Mouse (Mus musculus) midbrain, embryonic 12.5 days (tissue): ENCODE measurements at regions not wholly inside any gene's neighbourhood (a gene's known extent, or its start where the extent isn't known, plus 50 kb on each side); places are given as distances from the start of the nearest gene placed in this dataset.
"Not testable (repeated sequence)": the region's sequence is repeated elsewhere in the genome, so short reads cannot be mapped to it uniquely, and the experiment has no call there.

ENCODE experiments used
- ATAC-seq: fragments of 200-750 bp; cut with Nextera tagmentation; 2 replicates; pipeline ENCODE4 v1.8.0; 2017; ENCODE audit warnings: low read depth, moderate TSS enrichment, moderate library complexity; ENCODE audit not compliant: low FRiP score
- H3K27ac ChIP-seq: fragments of 300-500 bp; sonication (generic); replicated peaks from 2 replicates; pipeline ENCODE4 v1.5.1; 2016; ENCODE audit warnings: mild to moderate bottlenecking
- H3K27me3 ChIP-seq: fragments of 300-500 bp; sonication (generic); 2 replicates; pipeline ENCODE4 v1.6.1; 2016; ENCODE audit warnings: mild to moderate bottlenecking
- H3K36me3 ChIP-seq: fragments of 300-500 bp; sonication (generic); 2 replicates; pipeline ENCODE4 v1.6.1; 2016
- H3K4me1 ChIP-seq: fragments of 300-500 bp; sonication (generic); 2 replicates; pipeline ENCODE4 v1.6.1; 2016
- H3K4me2 ChIP-seq: fragments of 300-500 bp; sonication (generic); replicated peaks from 2 replicates; pipeline ENCODE4 v1.6.1; 2016; ENCODE audit warnings: mild to moderate bottlenecking, moderate library complexity
- H3K4me3 ChIP-seq: fragments of 300-500 bp; sonication (generic); 2 replicates; pipeline ENCODE4 v1.5.1; 2016; ENCODE audit warnings: mild to moderate bottlenecking
- H3K9ac ChIP-seq: fragments of 300-500 bp; sonication (generic); replicated peaks from 2 replicates; pipeline ENCODE4 v1.6.1; 2016; ENCODE audit warnings: mild to moderate bottlenecking, moderate library complexity
- H3K9me3 ChIP-seq: fragments of 300-500 bp; sonication (generic); 2 replicates; pipeline ENCODE4 v1.6.1; 2016; ENCODE audit warnings: mild to moderate bottlenecking
- WGBS: fragments of 180-500 bp; shearing (Covaris S2); methylation state at CpG from one replicate; pipeline ENCODE4 v1.1.7; 2016; 5-methylcytosine and 5-hydroxymethylcytosine counted together

- Histone ChIP-seq H3K27ac (no peak overlapping the region), H3K4me1 (no peaks in the 10 kb centered on the region), H3K27me3 (no peaks in the 10 kb centered on the region), H3K4me3 (no peak overlapping the region), H3K9me3 (no peaks in the 10 kb centered on the region), H3K36me3 (no peaks in the 10 kb centered on the region), H3K9ac (no peak overlapping the region), H3K4me2 (no peak overlapping the region)
- 69% methylated on average over 6 of the region's 6 CpGs for WGBS
- ATAC-seq, result peak; percentile 73
Observed at GRCm38 (mm10) chrX:19903962-19904930, 155.1 kb upstream of the Chst7 start.

DNA sequence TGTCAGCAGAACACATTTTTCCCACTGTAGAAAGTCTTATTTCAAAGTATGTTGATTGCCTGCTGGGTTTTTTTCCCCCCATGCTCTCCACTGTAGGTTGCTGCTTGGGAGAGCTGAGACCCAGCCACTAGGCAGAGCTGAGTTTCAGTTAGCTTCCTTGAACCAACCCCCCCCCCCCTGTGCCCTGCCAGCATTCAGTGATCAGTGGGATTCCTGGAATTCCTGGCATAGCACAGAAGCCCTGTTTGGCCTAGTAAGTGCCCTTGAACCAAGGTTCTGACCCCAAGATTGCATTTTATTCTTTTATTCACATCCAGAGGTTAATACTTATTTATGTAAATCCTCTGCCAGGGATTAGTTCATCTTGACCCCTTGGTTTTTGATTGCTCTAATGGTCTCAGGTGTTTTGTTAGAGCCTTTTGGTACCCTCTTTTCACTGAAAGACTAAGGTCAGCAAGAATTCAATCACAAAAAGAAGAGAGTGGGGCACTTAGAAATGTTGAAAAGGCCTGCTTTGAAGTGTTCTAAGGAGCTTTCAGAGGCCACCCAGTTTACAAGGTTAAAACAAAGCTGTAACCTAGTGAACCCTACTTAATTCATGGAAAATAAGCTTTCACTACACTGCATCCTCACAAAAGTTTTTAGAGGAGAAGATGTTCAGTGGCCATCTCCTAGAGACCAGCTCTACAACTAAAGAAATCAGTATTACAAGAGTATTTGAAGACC lies 152.6 kb upstream of the Chst7 start:
- Histone ChIP-seq H3K27me3 (no peaks in the 10 kb centered on the region), H3K9ac (no peak overlapping the region), H3K4me2 (no peak overlapping the region), H3K4me1 (no peaks in the 10 kb centered on the region), H3K4me3 (no peak overlapping the region), H3K36me3 (no peaks in the 10 kb centered on the region), H3K27ac (no peak overlapping the region), H3K9me3 (no peaks in the 10 kb centered on the region)
- ATAC-seq, result no peak

DNA sequence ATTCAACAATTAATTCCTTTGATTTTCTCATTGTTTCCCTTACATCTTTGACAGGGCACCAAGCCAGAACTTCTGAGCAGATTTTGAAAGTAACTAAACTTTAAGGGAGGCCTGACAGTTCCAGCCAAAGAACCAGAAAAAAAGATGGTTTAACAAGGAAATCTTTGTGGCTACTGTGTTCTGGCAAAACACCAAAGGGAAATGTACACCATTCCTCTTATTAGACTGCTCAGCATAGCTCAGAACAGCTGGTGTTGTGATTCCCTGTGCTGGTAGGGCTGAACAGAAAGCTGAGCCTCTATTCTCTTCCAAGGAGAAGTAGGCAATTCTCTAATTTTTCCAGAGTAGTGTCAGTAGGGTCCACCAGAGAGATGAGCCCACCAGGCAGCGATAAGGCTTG lies 142.4 kb upstream of the Chst7 start:
- Histone ChIP-seq H3K4me1 (no peaks in the 10 kb centered on the region), H3K27me3 (no peaks in the 10 kb centered on the region), H3K4me2 (no peak overlapping the region), H3K9me3 (no peaks in the 10 kb centered on the region), H3K9ac (no peak overlapping the region), H3K36me3 (no peaks in the 10 kb centered on the region), H3K27ac (no peak overlapping the region), H3K4me3 (no peak overlapping the region)
- ATAC-seq, result no peak
- 96% methylated on average over 1 of the region's 1 CpGs for WGBS

DNA sequence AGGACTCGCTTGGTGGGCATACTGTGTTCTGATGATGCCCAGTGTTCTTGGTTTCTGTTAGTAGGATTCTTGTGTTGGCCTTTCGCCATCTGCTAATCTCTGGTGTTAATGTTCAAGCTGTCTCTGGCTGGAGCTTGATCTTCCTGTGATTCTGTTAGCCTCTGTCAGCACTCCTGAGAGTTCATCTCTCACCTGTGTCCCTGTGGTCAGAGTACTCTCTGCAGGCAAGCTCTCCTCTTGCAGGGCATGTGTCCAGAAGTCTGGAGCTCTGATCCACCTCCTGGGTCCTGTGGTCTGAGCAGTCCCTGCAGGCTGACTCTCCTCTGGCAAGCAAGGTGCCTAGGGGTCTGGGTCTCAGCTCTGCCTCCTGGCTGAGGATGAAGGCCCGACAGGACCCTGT lies 130.0 kb upstream of the Chst7 start:
- ATAC-seq, H3K4me2 ChIP-seq: not testable (repeated sequence)

GRCm38 (mm10) chrX:19929866-19930265 lies 129.5 kb upstream of the Chst7 start:
- no peak overlapping the region for H3K4me3 ChIP-seq
- H3K9ac ChIP-seq, result no peak overlapping the region
- 77% methylated on average over 3 of the region's 3 CpGs for WGBS
- H3K4me1 ChIP-seq, result no peaks in the 10 kb centered on the region
- no peak overlapping the region for H3K27ac ChIP-seq
- no peaks in the 10 kb centered on the region for H3K36me3 ChIP-seq
- ATAC-seq, result no peak
- no peak overlapping the region for H3K4me2 ChIP-seq
- no peaks in the 10 kb centered on the region for H3K27me3 ChIP-seq
- H3K9me3 ChIP-seq, result no peaks in the 10 kb centered on the region

More for the DNA sequence above, 130.0 kb upstream of the Chst7 start:
- not testable (repeated sequence) for H3K9ac ChIP-seq, H3K27ac ChIP-seq, H3K27me3 ChIP-seq, H3K4me3 ChIP-seq, H3K36me3 ChIP-seq, H3K9me3 ChIP-seq, H3K4me1 ChIP-seq
- 70% methylated on average over 3 of the region's 3 CpGs for WGBS

- Histone ChIP-seq H3K4me2 (no peak overlapping the region), H3K36me3 (no peaks in the 10 kb centered on the region), H3K9ac (no peak overlapping the region), H3K9me3 (no peaks in the 10 kb centered on the region), H3K27me3 (no peaks in the 10 kb centered on the region), H3K4me1 (no peaks in the 10 kb centered on the region), H3K27ac (no peak overlapping the region), H3K4me3 (no peak overlapping the region)
- ATAC-seq, result no peak
- 67% methylated on average over 2 of the region's 2 CpGs for WGBS
Observed at GRCm38 (mm10) chrX:19943305-19943704, 116.1 kb upstream of the Chst7 start.
